Mouse (Mus musculus) testis, adult 2 months (tissue): ENCODE measurements at regions not wholly inside any gene's neighbourhood (a gene's known extent, or its start where the extent isn't known, plus 50 kb on each side); places are given as distances from the start of the nearest gene placed in this dataset.

Source experiments
- H3K27ac ChIP-seq: fragments of 200-500 bp; 2 replicates; pipeline ENCODE4 v1.5.1; 2012; ENCODE audit warnings: low read depth, low read length; ENCODE audit not compliant: control insufficient read depth, insufficient read depth
- H3K27me3 ChIP-seq: fragments of 200-500 bp; 2 replicates; pipeline ENCODE4 v1.6.1; 2012; ENCODE audit warnings: mild to moderate bottlenecking, low read length, moderate library complexity; ENCODE audit not compliant: control insufficient read depth, insufficient read depth
- H3K36me3 ChIP-seq: fragments of 200-500 bp; 2 replicates; pipeline ENCODE4 v1.6.1; 2012; ENCODE audit warnings: mild to moderate bottlenecking, low read length; ENCODE audit not compliant: control insufficient read depth, insufficient read depth
- H3K4me1 ChIP-seq: fragments of 200-500 bp; 2 replicates; pipeline ENCODE4 v1.6.1; 2012; ENCODE audit warnings: low read length; ENCODE audit not compliant: control insufficient read depth, insufficient read depth
- H3K4me3 ChIP-seq: fragments of 200-500 bp; 2 replicates; pipeline ENCODE4 v1.5.1; 2012; ENCODE audit warnings: low read depth, mild to moderate bottlenecking, low read length, moderate library complexity, mixed read lengths; ENCODE audit not compliant: control insufficient read depth
- CTCF ChIP-seq: fragments of 200-500 bp; IDR thresholded peaks from 2 replicates; pipeline ENCODE4 v1.5.1; 2012; ENCODE audit warnings: low read depth, mild to moderate bottlenecking, inconsistent platforms, low read length, moderate library complexity; ENCODE audit not compliant: control insufficient read depth, insufficient read depth, insufficient replicate concordance
- POLR2A ChIP-seq: fragments of 200-500 bp; IDR thresholded peaks from 2 replicates; pipeline ENCODE4 v1.6.1; 2012; ENCODE audit warnings: low read depth, mild to moderate bottlenecking, inconsistent platforms, low read length, moderate library complexity; ENCODE audit not compliant: control insufficient read depth

GRCm38 (mm10) chrX:99659496-99660140 lies 161.2 kb upstream of the Tmem28 start:
- no peak overlapping the region for H3K27ac ChIP-seq
- TF ChIP-seq CTCF, result no peak
- TF ChIP-seq POLR2A, result no peak
- H3K36me3 ChIP-seq, result no peaks in the 10 kb centered on the region
- H3K4me1 ChIP-seq, result no peaks in the 10 kb centered on the region
- no peaks in the 10 kb centered on the region for H3K27me3 ChIP-seq
- H3K4me3 ChIP-seq, result no peak overlapping the region

- H3K27me3 ChIP-seq, result no peaks in the 10 kb centered on the region
- TF ChIP-seq CTCF (peak; percentile 69; the same call in 1 of the 2 replicates), POLR2A (no peak)
- no peaks in the 10 kb centered on the region for H3K36me3 ChIP-seq
- no peak overlapping the region for H3K27ac ChIP-seq
- H3K4me3 ChIP-seq, result no peak overlapping the region
- H3K4me1 ChIP-seq, result no peaks in the 10 kb centered on the region
These were observed 162.9 kb upstream of the Tmem28 start for GRCm38 (mm10) chrX:99657790-99658451.

GRCm38 (mm10) chrX:99656988-99657387 lies 163.8 kb upstream of the Tmem28 start:
- no peaks in the 10 kb centered on the region for H3K4me1 ChIP-seq
- no peaks in the 10 kb centered on the region for H3K27me3 ChIP-seq
- H3K36me3 ChIP-seq, result no peaks in the 10 kb centered on the region
- H3K27ac ChIP-seq, result no peak overlapping the region
- no peak overlapping the region for H3K4me3 ChIP-seq
- no peak for TF ChIP-seq POLR2A
- TF ChIP-seq CTCF, result no peak

GRCm38 (mm10) chrX:99632211-99632775 lies 161.2 kb upstream of the Pja1 start:
- Histone ChIP-seq H3K27me3 (no peaks in the 10 kb centered on the region), H3K27ac (no peak overlapping the region), H3K4me1 (no peaks in the 10 kb centered on the region), H3K4me3 (no peak overlapping the region), H3K36me3 (no peaks in the 10 kb centered on the region)
- TF ChIP-seq CTCF (no peak), POLR2A (no peak)

- no peak for TF ChIP-seq CTCF
- no peak for TF ChIP-seq POLR2A
- Histone ChIP-seq H3K27ac (no peak overlapping the region), H3K36me3 (no peaks in the 10 kb centered on the region), H3K4me3 (no peak overlapping the region), H3K4me1 (no peaks in the 10 kb centered on the region), H3K27me3 (no peaks in the 10 kb centered on the region)
These were observed 153.6 kb upstream of the Pja1 start for GRCm38 (mm10) chrX:99624515-99625179.

- H3K27ac ChIP-seq, result no peak overlapping the region
- no peaks in the 10 kb centered on the region for H3K4me1 ChIP-seq
- H3K4me3 ChIP-seq, result no peak overlapping the region
- TF ChIP-seq POLR2A (no peak), CTCF (no peak)
- H3K27me3 ChIP-seq, result no peaks in the 10 kb centered on the region
- no peaks in the 10 kb centered on the region for H3K36me3 ChIP-seq
These were observed 141.2 kb upstream of the Pja1 start for GRCm38 (mm10) chrX:99612130-99612759.

- H3K27me3 ChIP-seq, result no peaks in the 10 kb centered on the region
These were observed 139.0 kb upstream of the Pja1 start for GRCm38 (mm10) chrX:99610096-99610495.

More at GRCm38 (mm10) chrX:99610096-99610495, 139.0 kb upstream of the Pja1 start:
- no peak for TF ChIP-seq CTCF
- no peak for TF ChIP-seq POLR2A
- Histone ChIP-seq H3K27ac (no peak overlapping the region), H3K4me1 (no peaks in the 10 kb centered on the region), H3K4me3 (no peak overlapping the region), H3K36me3 (no peaks in the 10 kb centered on the region)
